Comparison of ENCODE assay signal across 9 mouse cellular contexts in genomic region chr2:30647303-30647881, GRCm38 (mm10). TPM values are rescaled to one million over a fixed set of nuclear protein-coding genes. Genes with fewer than 3 reads are reported as not detected.
A peak's percentile ranks its signal among the peaks of the same experiment; 100 is the strongest.
DNase-seq lines count a peak whose midpoint lies in the region; ATAC-seq lines count a peak whose summit lies in the region.
"Had no signal": no experiment of that assay in that cellular context is flagged by ENCODE, and none has a peak within 500 bp of the region (broad histone marks: within the 10 kb centered on the region; RNA-seq: fewer than 3 reads in every experiment).

No protein-coding gene starts in this region.

- H3K4me2 ChIP-seq in embryonic facial prominence, embryonic 13.5 days, result peak overlapping the region; percentile 33
- H3K4me2 ChIP-seq in hindbrain, embryonic 11.5 days (replicated peaks; ENCODE audit: low read depth, low read length), result peak overlapping the region; percentile 11
- no peak overlapping the region for H3K4me2 ChIP-seq in stomach, embryonic 15.5 days

- 11% methylated on average over 11 of the region's 11 CpGs for WGBS in embryonic facial prominence, embryonic 13.5 days
- WGBS in hindbrain, embryonic 11.5 days, result 2% methylated on average over 11 of the region's 11 CpGs
- 14% methylated on average over 11 of the region's 11 CpGs for WGBS in stomach, embryonic 15.5 days

- peak overlapping the region; percentile 53 for H3K9ac ChIP-seq in embryonic facial prominence, embryonic 13.5 days
- 0 out of 2 replicates have a peak overlapping the region, but pooled peaks have one; percentile 12 for H3K9ac ChIP-seq in hindbrain, embryonic 11.5 days (ENCODE audit: low read depth, low read length)
- 0 out of 2 replicates have a peak overlapping the region, but pooled peaks have one; percentile 4 for H3K9ac ChIP-seq in stomach, embryonic 15.5 days

- peak; percentile 79 for ATAC-seq in embryonic facial prominence, embryonic 13.5 days (ENCODE audit: insufficient number of reproducible peaks, insufficient read depth, low FRiP score, low TSS enrichment, low read depth)
- peak; percentile 94 for ATAC-seq in hindbrain, embryonic 11.5 days (ENCODE audit: low FRiP score)
- peak; percentile 69; the same call in 1 of the 2 replicates for ATAC-seq in stomach, embryonic 15.5 days (ENCODE audit: insufficient read depth, low FRiP score, low read depth)

- H3K27me3 ChIP-seq in embryonic facial prominence, embryonic 13.5 days, result no peaks in the 10 kb centered on the region
- H3K27me3 ChIP-seq in hindbrain, embryonic 11.5 days (ENCODE audit: control insufficient read depth, insufficient read depth, low read length), result no peaks in the 10 kb centered on the region
- H3K27me3 ChIP-seq in stomach, embryonic 15.5 days (replicated peaks), result no peaks in the 10 kb centered on the region

- H3K9me3 ChIP-seq in embryonic facial prominence, embryonic 13.5 days, result no peaks in the 10 kb centered on the region
- H3K9me3 ChIP-seq in hindbrain, embryonic 11.5 days (ENCODE audit: control insufficient read depth, low read length), result no peaks in the 10 kb centered on the region
- no peaks in the 10 kb centered on the region for H3K9me3 ChIP-seq in stomach, embryonic 15.5 days

- peaks cover 72% of the 10 kb centered on the region for H3K4me1 ChIP-seq in embryonic facial prominence, embryonic 13.5 days
- H3K4me1 ChIP-seq in hindbrain, embryonic 11.5 days (replicated peaks; ENCODE audit: control insufficient read depth, insufficient read depth, low read length), result peaks cover 21% of the 10 kb centered on the region
- H3K4me1 ChIP-seq in stomach, embryonic 15.5 days, result peaks cover 29% of the 10 kb centered on the region

- intact Hi-C loops in heart, postnatal 25 days (cut with DNase I), result no loop called here

- peak overlapping the region; percentile 92 for H3K27ac ChIP-seq in embryonic facial prominence, embryonic 13.5 days
- peak overlapping the region; percentile 87 for H3K27ac ChIP-seq in hindbrain, embryonic 11.5 days (ENCODE audit: low read depth, low read length)
- peak overlapping the region; percentile 67 for H3K27ac ChIP-seq in stomach, embryonic 15.5 days

- H3K4me3 ChIP-seq in embryonic facial prominence, embryonic 13.5 days, result no peak overlapping the region
- H3K4me3 ChIP-seq in hindbrain, embryonic 11.5 days (ENCODE audit: low read depth, low read length), result no peak overlapping the region
- H3K4me3 ChIP-seq in stomach, embryonic 15.5 days (replicated peaks), result no peak overlapping the region

- peak; percentile 97 for DNase-seq in heart, adult 11 months
- DNase-seq in heart, postnatal 25 days (ENCODE audit: low spot score), result no peak
- peak; percentile 85 for DNase-seq in hindbrain, embryonic 11.5 days (ENCODE audit: low spot score)
- DNase-seq in layer of hippocampus, adult 8-10 months (ENCODE audit: low spot score in 2 of 2), result peak; percentile 87 to 88
- DNase-seq in lung, postnatal 4 days, result peak; percentile 37 to 68
- DNase-seq in cerebellum, adult 11 months, result no peak

- H3K36me3 ChIP-seq in embryonic facial prominence, embryonic 13.5 days, result no peaks in the 10 kb centered on the region
- no peaks in the 10 kb centered on the region for H3K36me3 ChIP-seq in hindbrain, embryonic 11.5 days (ENCODE audit: control insufficient read depth, insufficient read depth, low read length)
- no peaks in the 10 kb centered on the region for H3K36me3 ChIP-seq in stomach, embryonic 15.5 days

RNA-seq across cellular contexts. Expression of gene Cstad, which starts 52.6 kb away (rescaled TPM):
- total RNA-seq in heart, postnatal 25 days (2021), result 1 to 10 TPM; 1.2 TPM
- 1.9 and 2.0 TPM in 2 replicates for polyA plus RNA-seq in embryonic facial prominence, embryonic 13.5 days (2015; fragmentation: Nextera tagmentation; extraction: Ambion mirVana)
- 0.18 and 0.57 TPM in 2 replicates for polyA plus RNA-seq in hindbrain, embryonic 11.5 days (2014; fragmentation: Nextera tagmentation; extraction: Ambion mirVana)
- 10 to 100 TPM in 1 of 4 experiments, 1 to 10 TPM in 3; 3.4 to 11.0 (median 7.0) TPM for total RNA-seq in layer of hippocampus, adult 8-10 months (2022)
- 0.71 and 0.72 TPM in 2 replicates for polyA plus RNA-seq in stomach, embryonic 15.5 days (2015; fragmentation: Nextera tagmentation; extraction: Ambion mirVana)
- polyA plus RNA-seq: liver, adult 2 months had no signal

Comparison
In these comparisons a context has a peak if more than half of its experiments do, and no peak if none do; other contexts are left out.
1. DNase-seq: peak in heart, adult 11 months (single experiment), hindbrain, embryonic 11.5 days (single experiment), layer of hippocampus, adult 8-10 months (2 of 2) and lung, postnatal 4 days (2 of 2); none in heart, postnatal 25 days (single experiment) and cerebellum, adult 11 months (single experiment).
2. Peak in every context shown above with its lines, with median percentiles within 50 percentile points of each other: ATAC-seq, H3K27ac ChIP-seq and H3K9ac ChIP-seq.